Mouse (Mus musculus) heart, embryonic 10.5 days (tissue): ENCODE results near the gene Cngb1. TPM values are rescaled to one million over a fixed set of nuclear protein-coding genes. Genes with fewer than 3 reads are reported as not detected.

Source experiments
- DNase-seq: peaks from one replicate; pipeline ENCODE4 v3.0.0-alpha.2; 2017; ENCODE audit warnings: low spot score
- H3K27ac ChIP-seq: fragments of 300-500 bp; sonication (generic); 2 replicates; pipeline ENCODE4 v1.5.1; 2016; ENCODE audit warnings: mild to moderate bottlenecking
- H3K27me3 ChIP-seq: fragments of 300-500 bp; sonication (generic); 2 replicates; pipeline ENCODE4 v1.6.1; 2016; ENCODE audit warnings: mild to moderate bottlenecking; ENCODE audit not compliant: poor library complexity, insufficient read depth, severe bottlenecking
- H3K36me3 ChIP-seq: fragments of 300-500 bp; sonication (generic); 2 replicates; pipeline ENCODE4 v1.6.1; 2016; ENCODE audit warnings: mild to moderate bottlenecking, moderate library complexity
- H3K4me1 ChIP-seq: fragments of 300-500 bp; sonication (generic); 2 replicates; pipeline ENCODE4 v1.6.1; 2016; ENCODE audit warnings: mild to moderate bottlenecking
- H3K4me3 ChIP-seq: fragments of 300-500 bp; sonication (generic); 2 replicates; pipeline ENCODE4 v1.5.1; 2016; ENCODE audit warnings: mild to moderate bottlenecking, moderate library complexity
- H3K9me3 ChIP-seq: fragments of 300-500 bp; sonication (generic); 2 replicates; pipeline ENCODE4 v1.6.1; 2016; ENCODE audit warnings: mild to moderate bottlenecking, moderate library complexity
- WGBS: fragments of 180-500 bp; shearing (Covaris S2); methylation state at CpG from one replicate; pipeline ENCODE4 v1.1.7; 2016; 5-methylcytosine and 5-hydroxymethylcytosine counted together
- polyA plus RNA-seq: library from polyadenylated mRNA; unstranded; fragments of >200 nt; fragmentation: Nextera tagmentation; extraction: Ambion mirVana; gene quantifications from 2 replicates; pipeline ENCODE4 v1.2.1, GENCODE M21; 2016

Gene Cngb1
- polyA plus RNA-seq, result 0.17 TPM in 1 of 2 replicates, not detected in the other

- 35% methylated on average over 6 of the region's 6 CpGs for WGBS
- 0 out of 2 replicates have a peak within 1 kb of the TSS, but pooled peaks have one; percentile 4 for H3K27ac ChIP-seq
- DNase-seq, result no peak
- peaks cover 9% of the 10 kb centered on the region for H3K4me1 ChIP-seq
- H3K9me3 ChIP-seq, result no peaks in the 10 kb centered on the region
- 0 out of 2 replicates have a peak, but pooled peaks cover 15% of the 10 kb centered on the region for H3K27me3 ChIP-seq
- H3K4me3 ChIP-seq, result no peak within 1 kb of the TSS
- no peaks in the 10 kb centered on the region for H3K36me3 ChIP-seq
Observed at GRCm38 (mm10) chr8:95306431-95306830, at the start of gene Cngb1. Cngb1 (minus strand) TSS chr8:95306585.

DNA sequence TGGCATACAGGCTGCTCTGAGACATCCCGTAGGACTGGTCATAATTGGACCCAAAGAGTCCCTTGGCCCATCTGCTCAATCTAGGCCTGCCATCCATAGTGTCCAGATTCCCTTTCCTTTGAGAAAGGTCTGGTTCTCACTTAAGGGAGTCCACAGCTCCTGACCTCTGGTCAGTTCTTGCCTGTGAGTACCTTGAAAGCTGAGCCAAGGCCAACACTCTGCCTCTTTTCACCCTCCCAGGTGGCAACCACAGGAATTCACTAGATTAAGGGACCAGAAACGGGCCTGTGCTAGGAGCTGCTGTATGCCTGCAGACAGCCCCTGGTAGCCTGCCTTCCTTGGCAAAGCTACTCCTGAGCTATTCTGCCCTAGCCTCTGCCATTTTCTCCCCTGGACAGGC is 48.2 kb upstream of the Cngb1 start:
- WGBS, result 82% methylated on average over 2 of the region's 2 CpGs
- Histone ChIP-seq H3K27ac (peak overlapping the region; percentile 93), H3K36me3 (peaks cover 13% of the 10 kb centered on the region), H3K4me1 (peaks cover 82% of the 10 kb centered on the region), H3K27me3 (no peaks in the 10 kb centered on the region), H3K9me3 (no peaks in the 10 kb centered on the region), H3K4me3 (peak overlapping the region; percentile 86)
- DNase-seq, result no peak

DNA sequence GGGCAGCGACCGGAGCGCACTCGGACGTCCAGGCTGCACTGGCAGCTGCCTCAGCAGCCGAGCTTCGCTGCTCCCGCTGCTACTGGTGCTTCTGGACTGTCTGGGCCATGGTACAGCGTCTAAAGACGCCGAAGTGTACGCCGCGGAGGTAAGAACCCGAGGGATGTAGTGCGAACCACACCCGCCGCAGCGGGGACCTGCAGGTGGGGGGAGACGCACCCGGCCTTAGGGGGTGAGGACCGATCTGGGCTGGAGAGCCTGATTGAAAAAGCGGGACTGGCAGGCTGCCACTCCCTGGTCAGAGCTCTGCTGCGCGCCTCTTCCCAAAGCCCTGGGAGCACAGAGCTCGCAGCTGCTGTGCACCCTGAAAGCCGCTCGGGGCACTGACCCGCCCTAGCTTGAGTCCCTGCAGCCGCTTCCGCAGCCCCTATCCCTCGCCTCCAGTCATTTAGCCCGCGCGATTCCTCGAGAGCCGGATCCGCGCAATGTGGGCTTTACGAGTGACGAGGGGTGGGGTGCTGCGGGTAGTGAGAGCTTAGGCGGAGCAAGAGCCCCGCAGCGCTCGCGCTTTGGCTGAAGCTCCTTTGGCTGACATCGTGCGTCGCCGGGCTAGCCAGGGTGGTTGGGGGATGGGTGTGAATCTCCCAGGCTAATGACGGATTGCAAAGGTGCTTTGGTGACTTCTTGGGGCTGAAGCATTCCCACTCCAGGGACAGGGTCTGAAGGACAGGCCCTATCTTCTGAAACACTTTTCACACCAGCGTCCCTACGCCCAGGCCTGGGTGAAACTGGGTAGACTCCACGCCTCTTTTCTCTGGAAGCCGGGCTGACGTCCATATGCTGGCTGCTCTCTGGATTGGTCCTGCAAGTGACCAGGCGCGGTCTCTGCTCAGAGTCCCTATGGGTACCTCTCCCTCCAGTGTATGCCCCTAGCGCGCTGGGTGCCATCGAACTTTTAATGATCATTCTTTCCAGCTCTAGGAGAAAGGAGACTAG is 46.8 kb upstream of the Cngb1 start:
- peaks cover 13% of the 10 kb centered on the region for H3K36me3 ChIP-seq
- H3K9me3 ChIP-seq, result no peaks in the 10 kb centered on the region
- H3K4me1 ChIP-seq, result peaks cover 81% of the 10 kb centered on the region
- H3K4me3 ChIP-seq, result peak overlapping the region; percentile 86
- peak overlapping the region; percentile 93 for H3K27ac ChIP-seq
- H3K27me3 ChIP-seq, result no peaks in the 10 kb centered on the region
- DNase-seq, result no peak
- under 1% methylated on average over 62 of the region's 62 CpGs for WGBS

- Histone ChIP-seq H3K4me1 (peaks cover 72% of the 10 kb centered on the region), H3K27me3 (no peaks in the 10 kb centered on the region)
- WGBS, result under 1% methylated on average over 79 of the region's 80 CpGs
Observed at GRCm38 (mm10) chr8:95352151-95352870, 45.9 kb upstream of the Cngb1 start, which contains the start of gene Mmp15. Mmp15 (plus strand) TSS chr8:95352268.

DNA sequence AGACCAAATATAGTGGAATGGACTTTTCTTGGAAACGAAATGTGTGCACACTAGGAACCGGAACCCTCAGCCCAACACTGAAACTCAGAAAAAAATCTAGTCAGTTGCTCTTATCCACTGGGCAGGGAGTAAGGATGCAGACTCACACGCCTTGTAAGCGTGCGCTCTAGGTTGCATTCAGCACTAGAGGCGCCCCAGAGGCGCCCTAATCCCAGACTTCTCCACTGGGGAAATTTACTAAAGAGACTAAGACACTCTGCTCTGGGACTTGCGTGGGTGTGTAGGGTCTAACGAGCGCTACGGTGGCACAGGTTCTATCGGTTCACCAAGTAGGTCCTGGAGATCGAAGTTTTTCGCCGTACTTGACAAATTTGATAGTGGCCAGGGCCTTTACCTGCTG is 45.1 kb upstream of the Cngb1 start:
- DNase-seq, result no peak
- Histone ChIP-seq H3K9me3 (no peaks in the 10 kb centered on the region), H3K36me3 (peaks cover 13% of the 10 kb centered on the region), H3K4me3 (peak overlapping the region; percentile 86), H3K4me1 (peaks cover 69% of the 10 kb centered on the region), H3K27me3 (no peaks in the 10 kb centered on the region), H3K27ac (peak overlapping the region; percentile 93; the same call in 1 of the 2 replicates)
- 3% methylated on average over 15 of the region's 15 CpGs for WGBS

More at GRCm38 (mm10) chr8:95352151-95352870, 45.9 kb upstream of the Cngb1 start, which contains the start of gene Mmp15:
- H3K9me3 ChIP-seq, result no peaks in the 10 kb centered on the region
- peaks cover 13% of the 10 kb centered on the region for H3K36me3 ChIP-seq
- DNase-seq, result peak; percentile 90
- peak within 1 kb of the TSS; percentile 93 for H3K27ac ChIP-seq
- H3K4me3 ChIP-seq, result peak within 1 kb of the TSS; percentile 86

GRCm38 (mm10) chr8:95348811-95349630 is 42.6 kb upstream of the Cngb1 start:
- 57% methylated on average over 18 of the region's 19 CpGs for WGBS
- Histone ChIP-seq H3K27me3 (no peaks in the 10 kb centered on the region), H3K9me3 (no peaks in the 10 kb centered on the region), H3K4me1 (peaks cover 44% of the 10 kb centered on the region), H3K36me3 (peaks cover 13% of the 10 kb centered on the region), H3K27ac (peak overlapping the region; percentile 31; the same call in 1 of the 2 replicates), H3K4me3 (no peak overlapping the region)
- no peak for DNase-seq

- Histone ChIP-seq H3K4me3 (no peak overlapping the region), H3K9me3 (no peaks in the 10 kb centered on the region), H3K27me3 (no peaks in the 10 kb centered on the region), H3K36me3 (peaks cover 20% of the 10 kb centered on the region), H3K4me1 (peaks cover 38% of the 10 kb centered on the region), H3K27ac (0 out of 2 replicates have a peak overlapping the region, but pooled peaks have one; percentile 31)
- DNase-seq, result no peak
- 88% methylated on average over 2 of the region's 2 CpGs for WGBS
Observed at GRCm38 (mm10) chr8:95348356-95348755, 42.0 kb upstream of the Cngb1 start.

DNA sequence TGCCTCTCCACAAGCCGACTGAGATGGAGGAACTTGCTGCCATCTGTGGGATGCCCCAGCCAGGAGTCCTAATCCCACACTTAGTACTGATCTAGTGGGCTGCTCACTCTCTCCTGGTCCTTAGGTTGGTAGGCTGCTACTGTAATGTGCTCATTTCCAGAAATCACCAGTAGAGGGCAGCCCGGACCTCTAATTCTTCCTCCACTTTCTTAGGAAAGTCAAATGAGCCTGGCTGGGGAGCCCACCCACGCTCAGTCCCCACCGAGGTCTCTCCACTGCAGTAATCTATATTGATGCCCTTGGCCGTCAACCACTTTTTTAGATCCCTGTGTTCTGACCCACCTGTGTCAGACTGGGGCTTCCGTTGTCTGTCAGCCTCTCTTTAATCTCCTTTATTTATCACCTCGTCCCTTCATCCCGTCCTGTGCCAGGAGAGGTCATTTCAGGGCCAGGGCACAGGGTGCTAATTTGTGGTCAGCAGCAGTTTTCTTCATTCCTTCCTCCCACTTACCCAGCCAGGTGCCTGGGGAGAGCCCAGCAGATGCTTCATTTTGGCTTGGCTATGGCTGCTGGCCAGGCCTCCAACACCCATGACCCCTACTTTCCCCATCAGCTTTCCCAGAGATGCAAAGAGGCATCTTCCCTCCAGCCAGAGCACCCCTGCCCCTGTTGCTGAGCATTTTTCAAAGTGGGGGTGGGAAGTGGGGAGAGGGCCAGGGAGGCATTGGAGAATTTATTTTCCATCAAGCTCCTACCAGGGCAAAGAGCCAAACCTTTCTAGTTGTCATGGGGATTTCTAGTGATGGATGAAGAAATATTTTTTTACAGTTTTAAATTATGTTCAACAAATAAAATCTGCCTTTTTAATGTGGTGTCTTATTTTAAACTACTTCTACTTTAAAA is 40.5 kb upstream of the Cngb1 start:
- DNase-seq, result no peak
- no peak overlapping the region for H3K27ac ChIP-seq
- no peaks in the 10 kb centered on the region for H3K9me3 ChIP-seq
- no peak overlapping the region for H3K4me3 ChIP-seq
- 27% methylated on average over 8 of the region's 8 CpGs for WGBS
- peaks cover 29% of the 10 kb centered on the region for H3K4me1 ChIP-seq
- H3K27me3 ChIP-seq, result no peaks in the 10 kb centered on the region
- H3K36me3 ChIP-seq, result peaks cover 31% of the 10 kb centered on the region

DNA sequence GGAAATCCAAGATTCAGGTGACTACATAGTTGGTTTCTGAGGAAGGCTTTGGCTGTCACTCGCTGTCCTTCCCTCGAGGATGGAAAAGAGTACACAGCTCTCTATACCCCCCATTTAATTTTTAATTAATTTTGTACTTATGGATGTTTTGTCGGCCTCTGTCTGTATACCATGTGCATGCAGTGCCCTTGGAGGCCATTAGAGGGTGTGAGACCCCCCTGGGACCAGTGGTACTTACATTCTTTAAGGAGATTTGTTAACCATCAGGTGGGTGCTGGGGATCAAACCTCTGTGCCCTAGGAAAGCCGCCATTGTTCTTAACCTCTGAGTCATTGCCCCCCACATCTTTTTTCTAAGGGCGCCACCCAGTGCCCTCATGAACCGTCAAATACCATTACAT is 38.3 kb upstream of the Cngb1 start:
- no peaks in the 10 kb centered on the region for H3K9me3 ChIP-seq
- H3K36me3 ChIP-seq, result peaks cover 49% of the 10 kb centered on the region
- no peaks in the 10 kb centered on the region for H3K27me3 ChIP-seq
- H3K4me3 ChIP-seq, result no peak overlapping the region
- H3K4me1 ChIP-seq, result peaks cover 18% of the 10 kb centered on the region
- H3K27ac ChIP-seq, result no peak overlapping the region
- 73% methylated on average over 6 of the region's 6 CpGs for WGBS
- DNase-seq, result no peak

- H3K27ac ChIP-seq, result no peak overlapping the region
- H3K4me3 ChIP-seq, result no peak overlapping the region
- H3K4me1 ChIP-seq, result 0 out of 2 replicates have a peak, but pooled peaks cover under 1% of the 10 kb centered on the region
- WGBS, result 69% methylated on average over 5 of the region's 5 CpGs
- no peaks in the 10 kb centered on the region for H3K27me3 ChIP-seq
- H3K9me3 ChIP-seq, result no peaks in the 10 kb centered on the region
- DNase-seq, result no peak
- H3K36me3 ChIP-seq, result peaks cover 75% of the 10 kb centered on the region
Observed at GRCm38 (mm10) chr8:95341721-95342120, 35.3 kb upstream of the Cngb1 start.

- H3K9me3 ChIP-seq, result no peaks in the 10 kb centered on the region
- H3K27me3 ChIP-seq, result no peaks in the 10 kb centered on the region
- H3K27ac ChIP-seq, result no peak overlapping the region
- peaks cover 60% of the 10 kb centered on the region for H3K36me3 ChIP-seq
- no peak overlapping the region for H3K4me3 ChIP-seq
- peaks cover 5% of the 10 kb centered on the region; the same call in 1 of the 2 replicates for H3K4me1 ChIP-seq
- no peak for DNase-seq
Observed at GRCm38 (mm10) chr8:95336363-95336762, 30.0 kb upstream of the Cngb1 start.
